Mouse (Mus musculus) adrenal gland, postnatal 10 days (tissue): ENCODE results near the gene Foxp2. TPM values are rescaled to one million over a fixed set of nuclear protein-coding genes. Genes with fewer than 3 reads are reported as not detected.
A peak's percentile ranks its signal among the peaks of the same experiment; 100 is the strongest.

Source experiments
- DNase-seq: peaks from one replicate; pipeline ENCODE4 v3.0.0; 2021; ENCODE audit warnings: mixed read lengths
- long read RNA-seq, 2 experiments: library from polyadenylated mRNA; stranded (forward); transcript quantifications; one replicate each; pipeline ENCODE4 v2.0.0; 2021
- total RNA-seq, 2 experiments: library from RNA; stranded (reverse); gene quantifications; 2 replicates each; pipeline ENCODE4 v1.2.3; 2021

Foxp2 gene
- total RNA-seq, result 1 to 10 TPM; 5.5 to 7.0 TPM
- long read RNA-seq, experiment 1, partial matches to known transcripts, result 1 of 1 reads
- long read RNA-seq, experiment 1, other reads (novel, unspliced or antisense), result 0 of 1 reads
- long read RNA-seq, experiment 2, result 0 reads

DNA sequence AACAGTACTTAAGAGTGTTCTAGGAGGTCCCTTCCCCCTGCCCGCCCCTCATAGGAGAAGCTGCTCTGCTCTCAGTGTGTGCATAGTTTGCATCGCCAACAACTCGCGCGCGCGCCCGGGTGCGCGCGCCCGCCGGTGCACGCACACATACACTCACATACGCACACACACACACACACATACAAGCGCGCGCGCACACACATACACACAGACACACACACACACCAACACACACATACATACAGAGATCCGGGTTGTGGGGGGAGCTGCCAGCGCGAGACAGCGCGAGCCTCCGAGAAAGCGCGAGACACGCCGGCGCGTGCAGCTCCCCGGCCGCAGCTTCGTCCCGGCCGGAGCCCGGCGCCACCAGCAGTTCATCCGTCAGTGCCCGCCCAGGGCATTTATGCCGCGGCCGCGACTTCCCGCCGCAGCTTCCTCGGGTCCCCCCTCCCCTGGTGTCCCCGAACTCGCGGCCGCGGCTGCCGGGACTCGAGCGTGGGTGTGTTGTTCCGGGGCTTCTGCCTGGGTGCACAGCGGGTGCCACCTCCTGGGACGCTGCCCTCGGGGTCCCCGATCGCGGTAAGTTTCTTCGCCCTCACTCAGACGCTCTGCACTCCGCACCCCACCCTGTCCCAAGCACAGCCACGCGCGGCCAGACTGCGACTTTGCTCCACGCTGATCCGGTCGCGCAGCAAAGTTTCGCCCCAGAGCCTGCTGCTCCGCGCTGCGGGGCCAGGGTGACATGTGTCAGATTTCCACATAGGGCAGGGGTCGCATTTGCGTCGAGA is at the start of gene Foxp2:
TSS of gene Foxp2 (plus strand) at position 167 of the 788 bp plus-strand sequence.
- peak; percentile 64 for DNase-seq

DNA sequence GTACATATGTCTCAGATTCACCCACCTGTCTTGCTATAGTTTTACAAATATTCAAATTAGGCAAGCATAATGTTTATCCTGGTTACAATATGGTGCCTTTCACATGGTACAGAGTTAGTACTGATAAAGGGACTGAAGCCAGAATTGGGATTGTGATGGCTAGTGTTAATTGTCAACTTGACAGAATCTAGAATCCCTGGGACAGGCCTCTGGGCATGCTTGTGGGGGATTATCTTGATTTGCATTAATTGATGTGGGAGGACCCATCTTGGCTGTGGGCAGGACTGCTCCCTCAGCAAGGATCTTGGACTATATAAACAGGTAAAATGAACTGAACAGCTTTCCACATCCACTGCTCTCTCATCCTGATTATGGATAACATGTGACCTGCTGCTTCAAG is 15.9 kb upstream of the Foxp2 start:
- DNase-seq, result no peak

DNA sequence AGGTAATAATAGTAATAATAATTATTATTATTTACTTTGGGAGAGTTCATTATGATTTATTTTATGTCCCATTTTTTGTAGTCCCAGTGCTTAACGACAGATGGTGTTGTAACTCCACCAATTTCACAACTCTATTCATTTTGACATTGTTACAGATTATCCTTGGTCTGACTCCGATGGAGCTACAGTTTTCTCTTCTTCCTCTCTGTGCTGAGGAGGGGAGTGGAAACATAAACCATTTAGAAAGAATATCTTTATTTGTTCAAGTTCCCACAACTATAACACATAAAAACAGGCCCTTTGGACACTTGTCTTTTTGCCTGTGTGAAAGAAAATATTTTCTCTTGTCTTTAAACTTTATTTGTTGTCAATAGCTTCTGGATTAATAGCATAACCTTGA is 4.1 kb upstream of the Foxp2 start:
- DNase-seq, result no peak

DNA sequence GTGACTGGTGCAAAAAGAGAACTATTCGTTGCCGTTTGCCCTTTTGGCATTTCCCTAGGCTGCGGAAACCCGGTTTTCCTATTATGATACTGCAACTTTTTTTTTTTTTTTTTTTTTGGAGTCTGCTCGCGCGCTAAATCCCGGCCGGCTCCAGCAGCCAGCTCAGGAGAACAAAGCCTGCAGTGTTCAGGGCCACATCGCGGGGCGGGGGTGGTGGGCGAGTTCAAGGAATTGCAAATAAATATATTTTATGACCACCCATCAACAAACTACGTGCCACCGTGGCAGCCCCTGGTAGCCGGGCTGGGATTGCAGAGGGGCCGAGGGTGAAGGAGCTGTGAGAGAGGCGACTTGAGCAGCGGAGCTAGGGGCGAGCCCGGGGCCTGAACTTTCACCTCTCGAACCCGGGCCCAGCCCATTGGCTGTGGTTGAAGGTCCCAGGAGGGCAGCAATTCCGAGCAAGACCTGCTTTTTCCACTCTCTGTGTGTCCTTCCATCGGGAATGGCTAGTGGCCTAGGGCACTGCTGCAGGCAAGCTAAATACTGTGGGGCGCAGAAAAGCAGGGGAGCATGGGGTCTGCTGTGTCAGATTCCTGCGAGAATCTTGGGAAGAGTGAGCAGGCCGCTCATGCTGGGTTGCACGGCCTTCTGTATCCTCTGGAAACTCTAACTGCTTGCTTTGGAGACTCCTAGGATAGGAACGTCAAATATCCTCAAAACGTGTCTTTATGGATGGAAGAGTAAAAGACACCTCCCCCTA is 2.9 kb upstream of the Foxp2 start:
- peak; percentile 21 for DNase-seq

DNA sequence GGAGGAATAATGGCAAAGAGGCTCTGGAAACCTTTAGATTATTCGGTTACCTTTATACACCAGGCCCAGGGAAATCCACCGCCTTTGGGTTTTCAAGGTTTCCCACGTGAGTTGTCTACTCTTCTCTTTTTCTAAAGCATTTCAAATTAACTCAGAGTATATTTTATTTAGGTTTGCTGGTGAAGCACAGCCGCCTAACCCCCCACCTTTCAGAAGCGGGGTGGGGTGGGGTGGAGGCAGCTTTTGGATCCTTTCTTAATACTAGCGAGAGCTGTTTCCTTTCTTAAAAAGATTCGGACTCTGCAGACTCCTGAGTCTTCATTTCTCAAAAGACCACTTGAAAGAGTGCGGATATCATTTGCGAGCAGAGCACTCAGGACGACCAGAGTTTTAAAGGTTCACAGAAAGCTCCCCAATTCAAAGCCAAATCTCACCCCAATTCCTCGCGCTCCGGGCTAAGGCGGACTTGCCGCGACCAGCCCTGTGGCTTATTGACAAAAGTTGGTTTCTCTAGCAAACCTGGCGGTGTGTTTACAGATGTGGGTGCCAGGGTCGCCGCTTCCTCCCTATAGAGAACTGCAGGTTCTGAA is 2.0 kb upstream of the Foxp2 start:
- DNase-seq, result no peak

DNA sequence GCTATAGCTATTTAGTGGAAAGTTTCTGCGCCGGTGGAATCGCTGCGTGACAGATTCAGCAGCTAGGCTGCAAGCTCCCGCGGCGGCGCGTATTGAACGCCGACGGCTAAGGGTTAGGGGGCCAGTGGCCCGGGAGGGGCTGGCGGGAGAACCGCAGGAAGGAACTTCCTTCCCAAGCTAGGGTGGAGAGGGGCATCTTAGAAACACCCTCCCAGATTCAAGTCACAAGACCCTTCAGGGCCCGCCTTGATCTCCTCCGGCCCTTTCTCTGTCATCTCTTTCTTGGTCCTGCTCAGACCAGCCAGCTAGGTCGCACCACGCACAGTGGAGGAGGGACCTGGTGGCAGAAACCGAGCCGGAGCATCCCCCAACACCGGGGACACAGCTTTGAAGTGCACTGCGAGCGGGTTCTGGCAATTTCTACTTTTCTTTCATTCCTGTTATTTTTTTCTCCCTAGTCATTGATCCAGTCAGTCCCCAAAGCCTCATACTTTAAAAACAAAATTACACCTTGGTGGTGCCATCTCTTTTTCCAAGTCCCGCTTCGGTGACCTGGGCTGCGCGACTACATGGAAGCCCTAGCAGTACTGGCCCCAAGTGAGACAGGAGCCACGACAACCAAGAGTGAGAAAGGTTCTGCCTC is 1.1 kb upstream of the Foxp2 start:
- peak; percentile 20 for DNase-seq

DNA sequence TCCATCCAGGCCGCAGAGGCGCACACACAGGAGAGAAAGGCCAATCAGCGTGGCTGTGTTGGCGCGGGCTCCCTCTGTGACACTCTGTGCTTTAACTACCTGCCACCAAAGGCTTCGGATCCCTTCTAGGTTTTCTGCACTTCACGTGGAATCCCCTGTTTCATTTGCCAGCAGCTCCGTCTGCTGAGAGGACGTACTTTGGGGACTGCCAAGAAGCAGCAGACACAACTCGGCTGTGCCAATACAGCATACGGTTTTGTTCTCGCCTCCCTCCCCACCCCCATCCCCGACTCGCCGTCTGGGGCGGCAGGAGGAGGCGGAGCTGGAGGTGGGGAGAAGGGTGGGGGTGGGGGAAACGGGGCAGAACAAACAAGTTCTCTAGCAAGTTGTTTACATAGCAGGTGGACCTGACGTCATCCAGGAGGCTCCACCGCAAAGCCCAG is 549 bp upstream of the Foxp2 start:
- DNase-seq, result peak; percentile 73

DNA sequence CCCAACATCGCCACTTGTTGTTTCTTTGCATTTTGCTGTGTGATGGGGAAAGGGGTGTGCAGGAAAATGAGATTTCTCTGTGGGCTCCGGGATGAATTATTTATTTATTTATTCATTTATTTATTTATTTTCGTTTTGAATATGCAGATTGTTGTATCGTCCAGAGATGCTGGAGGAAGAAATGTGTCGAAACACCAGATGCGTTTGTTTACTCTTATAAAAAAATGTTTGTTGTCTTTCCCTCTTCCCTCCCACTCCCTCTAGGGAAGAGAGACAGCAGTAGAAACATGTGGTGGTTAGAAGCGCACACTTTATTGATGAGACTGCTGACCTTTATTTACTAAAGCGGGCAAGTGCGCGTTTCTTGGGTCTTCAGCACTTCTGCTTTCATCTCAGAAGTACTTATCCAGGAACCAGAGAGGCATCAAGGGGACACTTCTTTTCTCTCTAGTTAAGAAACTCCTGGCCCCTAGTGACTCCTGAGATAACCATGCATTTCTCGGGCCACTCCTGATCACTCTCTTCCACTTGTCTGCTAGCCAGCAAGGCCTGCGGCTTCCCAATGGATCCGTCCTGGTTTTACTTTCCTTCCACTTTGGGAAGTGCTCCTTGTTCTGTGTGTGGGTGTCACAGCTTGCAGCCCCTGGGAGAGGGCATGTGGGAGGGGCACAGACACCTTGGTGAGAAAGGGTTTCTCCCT is 972 bp downstream of the Foxp2 start:
- DNase-seq, result no peak

DNA sequence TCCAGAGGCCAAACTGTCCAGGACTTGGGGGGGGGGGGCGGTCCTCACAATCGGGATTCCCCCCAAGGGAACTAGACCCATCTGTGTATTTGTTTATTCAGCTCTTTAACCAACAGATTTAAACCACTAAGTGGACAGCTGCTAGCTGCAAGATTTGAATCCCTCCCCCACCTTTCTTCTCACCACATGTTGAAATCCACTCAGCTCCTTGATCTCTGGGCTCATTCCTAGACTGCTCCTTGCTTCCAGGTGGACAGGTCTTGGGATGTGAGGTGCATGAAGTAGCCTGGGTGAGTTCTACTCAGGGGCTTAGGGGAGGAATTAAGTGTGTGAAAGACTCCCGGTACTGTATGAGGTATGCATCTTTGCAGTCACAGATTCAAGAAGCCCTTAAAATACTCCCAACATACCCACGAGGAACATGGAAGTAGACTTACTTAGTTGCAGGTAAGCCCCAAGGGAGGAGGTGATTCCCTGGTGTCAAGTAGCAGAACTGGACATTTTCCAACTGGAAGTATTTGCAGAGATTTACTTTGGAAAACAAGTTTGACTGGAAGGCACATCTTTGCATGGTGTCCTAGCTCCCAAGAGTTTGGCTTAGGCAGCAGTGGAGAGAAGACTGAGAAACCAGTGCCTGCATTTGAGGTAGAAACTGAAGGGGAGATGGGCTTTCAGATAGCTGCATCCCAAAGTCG is 2.3 kb downstream of the Foxp2 start:
- no peak for DNase-seq

DNA sequence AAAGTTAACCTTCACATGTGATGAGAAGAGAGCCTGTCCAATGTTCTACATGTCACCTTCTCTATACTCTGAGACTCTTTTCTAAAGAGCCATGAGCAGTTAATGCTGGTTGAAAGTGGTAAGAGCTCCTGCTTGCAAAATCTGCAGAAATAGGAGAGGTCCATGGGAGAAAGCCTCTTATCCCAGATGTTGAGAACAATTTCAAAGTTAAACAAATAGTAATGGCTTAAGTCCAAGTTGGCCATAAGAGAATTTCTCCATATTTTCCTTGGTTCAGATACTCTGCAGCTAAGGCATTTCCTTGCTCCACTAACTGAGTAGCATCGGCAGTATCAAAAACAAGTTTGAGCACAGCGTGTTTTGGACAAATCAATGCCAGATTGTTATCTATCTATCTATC is 13.9 kb downstream of the Foxp2 start:
- no peak for DNase-seq

DNA sequence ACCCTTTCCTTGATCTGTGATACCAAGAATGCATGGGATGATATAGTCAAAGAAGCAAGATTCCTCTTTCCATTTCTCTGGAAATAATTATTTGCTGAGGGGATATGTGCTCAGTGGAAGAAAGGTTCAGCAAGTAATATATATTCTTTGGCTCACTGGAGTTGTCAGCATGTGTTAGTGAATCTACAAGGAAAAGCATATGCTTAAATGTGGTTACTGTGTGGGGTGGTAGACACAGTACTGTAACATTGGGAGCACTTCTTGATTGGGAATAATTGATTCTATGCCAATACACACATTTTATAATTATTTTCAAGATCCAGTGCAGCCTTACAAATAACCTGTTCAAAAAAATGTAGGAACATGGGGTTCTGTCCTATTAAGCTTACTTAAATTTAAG is 21.6 kb downstream of the Foxp2 start:
- DNase-seq, result no peak

DNA sequence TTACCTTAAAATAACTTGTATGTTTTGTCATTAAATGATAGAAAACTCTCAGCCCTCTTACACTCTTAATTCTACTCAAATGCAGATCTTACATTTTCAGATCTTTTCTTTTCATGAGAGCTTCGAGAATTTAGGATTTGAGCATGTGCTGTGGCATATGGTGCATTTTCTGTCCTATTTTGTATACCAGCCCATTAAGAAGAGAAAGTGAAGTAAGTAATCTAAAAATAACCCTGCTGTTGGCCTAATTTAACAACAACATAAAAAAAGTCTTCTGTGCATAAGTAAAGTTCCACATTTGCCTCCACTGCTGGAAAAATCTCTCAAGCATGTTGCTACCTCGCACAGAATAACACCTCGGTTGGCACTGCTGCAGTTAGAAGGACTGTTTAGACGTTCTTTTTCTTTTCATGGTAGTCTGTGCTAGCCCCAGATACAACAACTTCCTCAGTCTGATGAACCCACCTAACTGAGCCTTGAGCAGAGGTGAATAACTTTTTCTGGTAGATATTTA is 23.9 kb downstream of the Foxp2 start:
- DNase-seq, result no peak

DNA sequence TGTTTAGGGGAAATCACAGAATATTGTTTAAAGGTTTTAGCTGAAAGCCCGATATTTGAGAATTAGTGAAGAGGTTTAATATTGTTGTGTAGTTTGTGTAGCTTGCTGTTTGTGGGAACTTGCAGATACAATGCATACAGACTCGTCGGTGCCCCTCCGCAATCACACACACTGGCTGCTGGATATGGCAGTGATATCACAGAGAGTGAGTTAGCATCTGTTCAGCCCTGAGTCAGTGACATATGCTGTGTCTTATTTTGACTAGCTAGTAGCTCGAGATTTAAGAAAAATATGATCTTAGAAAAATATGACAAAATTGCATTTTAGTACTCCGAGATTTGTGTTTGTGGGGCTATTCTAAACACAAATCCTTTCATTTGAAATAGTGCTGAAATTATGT is 49.9 kb downstream of the Foxp2 start:
- no peak for DNase-seq

DNA sequence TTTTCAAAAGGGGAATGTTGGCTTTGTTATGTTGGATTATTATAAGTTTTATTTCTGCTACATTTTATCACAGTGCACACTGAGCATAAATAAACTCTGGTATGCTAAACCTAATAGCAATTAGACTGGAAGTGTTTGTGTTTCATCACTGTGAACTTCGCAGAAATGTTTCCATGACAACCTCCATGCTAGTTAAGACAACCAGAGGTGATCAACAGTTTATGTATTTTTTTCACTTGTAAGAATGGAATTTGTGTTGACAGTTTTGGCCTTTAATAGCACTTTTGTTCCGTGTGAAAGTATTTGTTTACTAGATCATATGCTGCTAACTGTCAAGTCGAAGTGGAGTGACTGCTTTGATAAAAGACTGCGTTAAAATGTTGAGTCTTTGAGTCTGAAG is 51.6 kb downstream of the Foxp2 start:
- no peak for DNase-seq

DNA sequence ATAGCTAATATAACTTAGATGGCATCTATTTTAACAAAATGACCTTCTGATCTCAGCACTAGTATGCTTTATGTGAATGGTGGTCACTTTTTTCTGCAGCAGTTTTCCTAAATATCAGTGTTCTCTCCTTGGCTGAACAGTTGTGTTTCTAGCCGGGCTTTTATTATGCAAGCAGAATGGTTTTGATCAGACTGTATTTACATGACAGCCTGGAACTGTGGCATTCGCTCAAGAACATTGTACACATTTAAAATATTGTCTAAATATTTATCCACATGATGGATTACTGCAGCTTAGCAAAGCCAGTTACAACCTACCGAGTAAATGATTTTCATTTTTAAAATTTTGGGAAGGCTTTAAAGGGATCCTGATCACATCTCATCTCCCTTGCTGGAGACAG is 75.9 kb downstream of the Foxp2 start:
- DNase-seq, result no peak

DNA sequence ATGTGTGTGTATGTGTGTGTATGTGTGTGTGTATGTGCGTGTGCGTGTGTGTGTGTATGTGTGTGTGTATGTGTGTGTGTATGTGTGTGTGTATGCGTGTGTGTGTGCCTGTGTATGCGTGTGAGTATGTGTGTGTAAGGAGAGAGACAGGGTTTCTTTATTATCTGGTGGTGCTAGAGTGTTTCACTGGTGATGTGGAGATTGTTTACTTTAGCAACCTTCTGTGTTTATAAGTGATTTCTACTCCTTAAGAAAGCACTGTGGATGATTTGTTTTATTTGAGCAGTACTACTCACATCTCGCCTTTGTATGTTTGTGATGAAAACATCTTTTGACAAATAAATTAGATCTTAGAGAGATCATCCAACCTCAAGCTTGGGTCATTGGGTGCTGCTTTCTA is 77.1 kb downstream of the Foxp2 start:
- no peak for DNase-seq

DNA sequence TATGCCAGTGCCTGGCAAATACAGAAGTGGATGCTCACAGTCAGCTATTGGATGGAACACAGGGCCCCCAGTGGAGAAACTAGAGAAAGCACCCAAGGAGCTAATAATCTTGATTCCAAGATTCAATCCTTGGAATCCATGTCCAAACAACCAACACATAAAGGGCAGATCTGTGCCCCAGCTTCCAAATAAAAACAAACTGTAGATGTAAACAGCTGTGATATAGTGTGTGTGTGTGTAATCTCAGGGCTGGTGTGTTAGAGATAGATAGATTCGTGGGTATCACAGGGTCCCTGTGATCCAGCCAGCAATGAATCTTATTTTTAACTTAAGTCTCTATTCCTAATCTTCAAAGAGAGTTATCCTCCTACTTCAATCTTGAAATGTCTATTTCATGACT is 107.0 kb downstream of the Foxp2 start:
- no peak for DNase-seq

DNA sequence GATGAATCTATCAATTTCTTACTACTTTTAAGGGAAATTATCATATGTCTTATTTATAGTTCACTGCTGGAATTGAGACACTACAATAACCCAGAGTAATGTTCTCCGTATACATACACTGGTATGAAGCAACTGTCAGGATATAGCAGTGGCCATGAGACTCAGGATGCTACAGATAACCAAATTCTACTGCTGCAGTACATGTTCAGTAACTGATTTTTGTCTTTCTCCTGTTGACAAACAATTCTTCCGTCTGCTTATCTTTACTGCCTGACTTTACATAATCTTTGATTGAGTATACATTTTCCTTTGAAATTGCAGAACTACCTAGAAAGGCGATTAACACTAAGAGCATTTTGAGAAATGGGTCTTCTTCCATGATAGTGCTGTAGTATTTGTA is 127.3 kb downstream of the Foxp2 start:
- DNase-seq, result no peak

DNA sequence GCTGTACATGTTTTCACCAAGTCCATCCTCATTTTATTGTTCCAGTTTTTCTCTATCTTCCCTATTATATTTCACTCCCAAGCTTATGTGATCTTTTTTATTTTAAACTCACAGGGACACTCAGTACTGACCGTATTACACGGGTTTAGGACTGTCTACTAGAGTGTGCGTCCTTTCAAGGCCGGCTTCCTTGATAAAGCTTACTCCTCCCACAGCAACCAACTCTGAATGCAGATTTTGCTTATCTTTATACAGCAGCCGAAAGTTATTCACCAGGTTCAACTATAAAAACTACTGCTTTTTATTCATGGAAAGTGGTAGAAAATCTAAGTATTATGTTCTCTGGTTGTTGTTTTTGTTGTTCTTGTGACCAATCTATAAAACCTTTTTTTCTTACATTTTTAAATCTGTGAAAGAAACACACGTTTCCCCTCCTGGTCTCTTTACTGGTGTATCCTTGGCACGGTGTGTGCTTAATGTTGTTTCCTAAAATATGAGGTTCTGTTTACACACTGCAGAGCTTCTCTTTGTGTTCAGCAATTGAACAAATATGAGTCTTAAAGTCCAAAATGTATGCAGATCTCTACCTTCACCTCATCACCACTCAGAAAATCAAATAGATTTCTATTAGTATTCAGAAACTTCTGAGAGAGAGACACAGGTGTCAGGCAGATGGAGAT is 128.4 kb downstream of the Foxp2 start:
- no peak for DNase-seq

DNA sequence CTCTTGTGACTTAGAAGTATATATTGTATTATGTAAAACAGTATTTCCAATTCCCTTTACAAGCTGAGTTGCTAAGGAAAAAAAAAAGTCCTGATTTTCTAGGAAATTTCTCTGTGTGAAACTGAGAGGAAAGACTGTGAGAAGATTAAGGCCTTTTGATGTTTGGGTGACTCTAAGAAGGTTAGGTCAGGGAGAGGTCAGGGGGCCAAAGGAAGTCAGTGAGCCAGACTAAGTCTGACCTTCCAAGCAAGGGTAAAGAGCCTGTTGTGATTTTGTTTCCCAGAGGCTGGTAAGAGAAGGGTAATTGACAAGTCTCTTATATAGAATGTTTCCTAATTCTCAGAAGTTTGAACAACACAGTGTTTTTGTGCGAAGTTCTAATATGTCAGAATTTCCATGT is 162.1 kb downstream of the Foxp2 start:
- DNase-seq, result no peak

DNA sequence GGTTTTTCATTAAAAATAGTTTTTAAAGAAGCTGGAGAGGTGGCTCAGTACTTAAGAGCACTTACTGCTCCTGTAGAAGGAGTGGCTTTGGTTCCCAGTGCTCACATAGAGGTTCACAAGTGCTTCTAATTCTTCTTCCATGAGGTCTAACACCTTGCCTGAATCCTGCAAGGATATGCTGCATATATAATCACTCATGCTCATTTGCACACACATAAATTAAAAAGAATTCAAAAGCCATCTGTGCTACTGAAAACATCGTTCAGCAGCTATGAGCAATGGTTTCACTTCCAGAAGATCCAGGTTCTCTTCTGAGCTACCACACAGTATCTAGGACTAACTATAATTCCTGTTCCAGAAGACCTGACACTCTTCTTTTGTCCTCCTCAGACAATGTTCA is 200.4 kb downstream of the Foxp2 start:
- DNase-seq, result no peak
